Mouse (Mus musculus) kidney, embryonic 14.5 days (tissue): ENCODE results near the gene Slc17a8. TPM values are rescaled to one million over a fixed set of nuclear protein-coding genes. Genes with fewer than 3 reads are reported as not detected.

Experiments
- ATAC-seq: fragments of 200-750 bp; cut with Nextera tagmentation; 2 replicates; pipeline ENCODE4 v1.8.0; 2017; ENCODE audit warnings: moderate number of reproducible peaks, mild to moderate bottlenecking, moderate TSS enrichment, moderate library complexity; ENCODE audit not compliant: low FRiP score, low TSS enrichment
- H3K27ac ChIP-seq: fragments of 300-500 bp; sonication (generic); 2 replicates; pipeline ENCODE4 v1.5.1; 2014; ENCODE audit warnings: low read depth, mild to moderate bottlenecking, low read length, moderate library complexity, mixed read lengths
- H3K27me3 ChIP-seq: fragments of 300-500 bp; sonication (generic); 2 replicates; pipeline ENCODE4 v1.6.1; 2014; ENCODE audit warnings: mild to moderate bottlenecking, low read length; ENCODE audit not compliant: control insufficient read depth, insufficient read depth
- H3K36me3 ChIP-seq: fragments of 300-500 bp; sonication (generic); 2 replicates; pipeline ENCODE4 v1.6.1; 2014; ENCODE audit warnings: low read length, mixed read lengths; ENCODE audit not compliant: control insufficient read depth, insufficient read depth
- H3K4me1 ChIP-seq: fragments of 300-500 bp; sonication (generic); 2 replicates; pipeline ENCODE4 v1.6.1; 2014; ENCODE audit warnings: low read length, mixed read lengths; ENCODE audit not compliant: control insufficient read depth, insufficient read depth
- H3K4me2 ChIP-seq: fragments of 300-500 bp; sonication (generic); replicated peaks from 2 replicates; pipeline ENCODE4 v1.6.1; 2014; ENCODE audit warnings: low read depth, mild to moderate bottlenecking, low read length
- H3K4me3 ChIP-seq: fragments of 300-500 bp; sonication (generic); 2 replicates; pipeline ENCODE4 v1.5.1; 2014; ENCODE audit warnings: mild to moderate bottlenecking, low read length
- H3K9ac ChIP-seq: fragments of 300-500 bp; sonication (generic); 2 replicates; pipeline ENCODE4 v1.6.1; 2014; ENCODE audit warnings: low read depth, mild to moderate bottlenecking, low read length, moderate library complexity
- H3K9me3 ChIP-seq: fragments of 300-500 bp; sonication (generic); 2 replicates; pipeline ENCODE4 v1.6.1; 2016; ENCODE audit warnings: low read length; ENCODE audit not compliant: control insufficient read depth
- WGBS: fragments of 180-500 bp; shearing (Covaris S2); extraction: QIAGEN DNeasy Blood & Tissue Kit; methylation state at CpG from one replicate; pipeline ENCODE4 v1.1.7; 2014; 5-methylcytosine and 5-hydroxymethylcytosine counted together
- polyA plus RNA-seq: library from polyadenylated mRNA; unstranded; fragments of >200 nt; fragmentation: Nextera tagmentation; extraction: Ambion mirVana; gene quantifications from 2 replicates; pipeline ENCODE4 v1.2.1, GENCODE M21; 2014

Gene Slc17a8
- polyA plus RNA-seq, 1 experiment from 2014 or later, result 0.45 TPM

DNA sequence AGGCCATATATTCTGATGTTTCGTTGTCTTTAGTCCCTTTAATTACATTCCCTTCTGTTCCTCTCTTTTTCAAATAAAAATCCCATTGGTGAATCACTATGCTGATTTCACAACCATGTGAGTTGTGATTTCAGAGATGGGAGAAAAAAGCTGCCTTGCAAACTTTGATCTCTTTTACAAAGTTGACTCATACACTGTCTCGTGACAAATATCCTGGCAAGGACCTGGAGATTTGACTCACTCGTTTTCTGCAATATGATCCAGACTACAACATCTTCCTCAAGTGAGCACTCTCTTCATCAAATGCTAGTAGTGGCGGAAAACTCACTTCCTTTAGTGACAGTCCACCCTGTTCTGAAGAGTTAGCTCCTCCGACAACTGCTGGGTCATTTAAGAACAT, 21.7 kb downstream of the Slc17a8 start:
- H3K9me3 ChIP-seq, result no peaks in the 10 kb centered on the region
- 79% methylated on average over 5 of the region's 5 CpGs for WGBS

GRCm38 (mm10) chr10:89597275-89597674, 23.8 kb downstream of the Slc17a8 start:
- no peaks in the 10 kb centered on the region for H3K36me3 ChIP-seq
- H3K4me2 ChIP-seq, result no peak overlapping the region
- no peak overlapping the region for H3K4me3 ChIP-seq
- no peaks in the 10 kb centered on the region for H3K27me3 ChIP-seq
- H3K4me1 ChIP-seq, result no peaks in the 10 kb centered on the region
- ATAC-seq, result no peak
- H3K9ac ChIP-seq, result no peak overlapping the region
- no peaks in the 10 kb centered on the region for H3K9me3 ChIP-seq
- WGBS, result 81% methylated on average over 4 of the region's 4 CpGs
- H3K27ac ChIP-seq, result no peak overlapping the region

More for the DNA sequence above, 21.7 kb downstream of the Slc17a8 start:
- H3K4me1 ChIP-seq, result no peaks in the 10 kb centered on the region
- H3K9ac ChIP-seq, result no peak overlapping the region
- no peak overlapping the region for H3K4me3 ChIP-seq
- ATAC-seq, result no peak
- no peak overlapping the region for H3K4me2 ChIP-seq
- no peaks in the 10 kb centered on the region for H3K36me3 ChIP-seq
- H3K27me3 ChIP-seq, result no peaks in the 10 kb centered on the region
- H3K27ac ChIP-seq, result no peak overlapping the region

DNA sequence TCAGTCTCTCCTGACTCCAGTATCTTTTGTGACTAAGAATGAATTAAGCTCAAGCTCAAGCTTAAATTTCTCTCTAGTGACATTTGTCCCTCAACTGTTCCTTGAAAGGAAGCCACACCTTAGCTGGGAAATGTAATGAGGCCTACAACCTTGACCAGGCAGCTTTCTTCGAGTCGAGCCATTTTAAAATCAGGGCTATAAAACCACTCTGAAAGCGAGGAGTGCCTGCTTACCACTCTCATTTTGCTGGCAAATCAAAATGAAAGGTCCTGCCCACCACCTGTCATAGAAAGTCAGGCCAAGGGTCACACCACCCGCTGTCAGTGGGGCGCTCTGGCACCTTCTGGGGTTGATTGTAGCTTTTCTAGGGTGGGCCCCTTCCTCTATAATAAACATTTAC, 25.1 kb downstream of the Slc17a8 start:
- no peak for ATAC-seq
- Histone ChIP-seq H3K4me1 (no peaks in the 10 kb centered on the region), H3K36me3 (no peaks in the 10 kb centered on the region), H3K4me2 (no peak overlapping the region), H3K9ac (no peak overlapping the region), H3K27ac (no peak overlapping the region), H3K27me3 (no peaks in the 10 kb centered on the region), H3K9me3 (no peaks in the 10 kb centered on the region), H3K4me3 (no peak overlapping the region)
- 77% methylated on average over 5 of the region's 5 CpGs for WGBS

DNA sequence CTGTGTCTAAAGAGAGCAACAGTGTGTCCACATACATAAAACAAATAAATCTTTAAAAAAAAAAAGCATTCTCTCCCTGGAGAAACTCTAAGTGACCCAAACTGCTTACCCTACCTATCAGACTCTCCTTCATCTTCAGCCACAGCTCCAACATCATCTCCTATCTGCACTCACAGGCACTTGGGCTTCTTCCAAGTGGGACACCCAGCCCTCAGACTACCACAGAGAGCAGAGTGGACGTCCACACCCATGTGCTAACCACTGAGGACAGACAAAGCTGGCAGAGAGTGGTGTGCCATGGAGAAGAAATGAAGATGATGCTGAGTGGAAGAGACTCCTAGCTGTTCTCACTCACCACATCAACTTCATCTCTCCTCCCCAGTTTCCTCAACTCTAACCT, 25.5 kb downstream of the Slc17a8 start:
- Histone ChIP-seq H3K27ac (no peak overlapping the region), H3K4me2 (no peak overlapping the region), H3K27me3 (no peaks in the 10 kb centered on the region), H3K36me3 (no peaks in the 10 kb centered on the region), H3K4me3 (no peak overlapping the region), H3K9me3 (no peaks in the 10 kb centered on the region), H3K4me1 (no peaks in the 10 kb centered on the region), H3K9ac (no peak overlapping the region)
- no peak for ATAC-seq
- 72% methylated on average over 1 of the region's 1 CpGs for WGBS

GRCm38 (mm10) chr10:89594309-89594708, 26.7 kb downstream of the Slc17a8 start:
- Histone ChIP-seq H3K27ac (no peak overlapping the region), H3K9me3 (no peaks in the 10 kb centered on the region), H3K4me1 (no peaks in the 10 kb centered on the region), H3K9ac (no peak overlapping the region), H3K4me2 (no peak overlapping the region), H3K36me3 (no peaks in the 10 kb centered on the region), H3K27me3 (no peaks in the 10 kb centered on the region), H3K4me3 (no peak overlapping the region)
- no peak for ATAC-seq
- WGBS, result 88% methylated on average over 4 of the region's 4 CpGs

DNA sequence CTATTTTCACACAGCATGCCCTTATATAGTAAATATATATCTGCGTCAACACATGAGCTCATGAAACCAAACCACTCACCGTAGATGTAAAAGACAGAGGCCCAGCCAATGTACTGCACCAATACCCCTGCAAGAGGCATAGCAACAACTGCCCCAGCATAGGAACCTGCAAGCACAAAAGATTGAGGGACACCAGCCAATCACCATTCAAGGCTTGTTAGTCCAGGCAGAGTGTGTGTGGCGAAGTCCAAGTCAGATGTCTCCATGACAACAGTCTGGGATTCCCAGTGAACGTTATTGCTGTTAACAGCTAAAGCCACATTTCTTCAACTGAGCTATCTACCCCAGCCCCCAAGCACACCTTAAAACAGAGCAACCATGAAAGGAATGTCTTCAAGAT, 28.3 kb downstream of the Slc17a8 start:
- 68% methylated on average over 4 of the region's 4 CpGs for WGBS
- no peak overlapping the region for H3K4me2 ChIP-seq
- no peaks in the 10 kb centered on the region for H3K4me1 ChIP-seq
- H3K27me3 ChIP-seq, result no peaks in the 10 kb centered on the region
- no peaks in the 10 kb centered on the region for H3K9me3 ChIP-seq
- H3K36me3 ChIP-seq, result no peaks in the 10 kb centered on the region
- no peak overlapping the region for H3K9ac ChIP-seq
- no peak overlapping the region for H3K4me3 ChIP-seq
- H3K27ac ChIP-seq, result no peak overlapping the region
- ATAC-seq, result no peak

GRCm38 (mm10) chr10:89589877-89590276, 31.2 kb downstream of the Slc17a8 start:
- no peaks in the 10 kb centered on the region for H3K27me3 ChIP-seq
- H3K27ac ChIP-seq, result no peak overlapping the region
- H3K4me3 ChIP-seq, result no peak overlapping the region
- WGBS, result 90% methylated on average over 1 of the region's 1 CpGs
- H3K4me1 ChIP-seq, result no peaks in the 10 kb centered on the region
- H3K9me3 ChIP-seq, result no peaks in the 10 kb centered on the region
- H3K36me3 ChIP-seq, result no peaks in the 10 kb centered on the region
- ATAC-seq, result no peak
- H3K9ac ChIP-seq, result no peak overlapping the region
- no peak overlapping the region for H3K4me2 ChIP-seq

- 95% methylated on average over 1 of the region's 1 CpGs for WGBS
- Histone ChIP-seq H3K4me3 (no peak overlapping the region), H3K27me3 (no peaks in the 10 kb centered on the region), H3K4me1 (no peaks in the 10 kb centered on the region), H3K4me2 (no peak overlapping the region), H3K36me3 (no peaks in the 10 kb centered on the region), H3K9me3 (no peaks in the 10 kb centered on the region), H3K27ac (no peak overlapping the region), H3K9ac (no peak overlapping the region)
- no peak for ATAC-seq
Measured at GRCm38 (mm10) chr10:89588708-89589107, 32.3 kb downstream of the Slc17a8 start.

- Histone ChIP-seq H3K36me3 (no peaks in the 10 kb centered on the region), H3K4me2 (no peak overlapping the region), H3K27ac (no peak overlapping the region), H3K4me3 (no peak overlapping the region), H3K4me1 (no peaks in the 10 kb centered on the region), H3K9ac (no peak overlapping the region), H3K9me3 (no peaks in the 10 kb centered on the region), H3K27me3 (no peaks in the 10 kb centered on the region)
- WGBS, result 100% methylated on average over 4 of the region's 4 CpGs
- no peak for ATAC-seq
Measured at GRCm38 (mm10) chr10:89584709-89585108, 36.3 kb downstream of the Slc17a8 start.

- H3K4me1 ChIP-seq, result no peaks in the 10 kb centered on the region
Measured at GRCm38 (mm10) chr10:89578801-89579200, 42.3 kb downstream of the Slc17a8 start.

More at GRCm38 (mm10) chr10:89578801-89579200, 42.3 kb downstream of the Slc17a8 start:
- no peaks in the 10 kb centered on the region for H3K9me3 ChIP-seq
- H3K27me3 ChIP-seq, result no peaks in the 10 kb centered on the region
- H3K4me3 ChIP-seq, result no peak overlapping the region
- no peak overlapping the region for H3K27ac ChIP-seq
- H3K9ac ChIP-seq, result no peak overlapping the region
- no peaks in the 10 kb centered on the region for H3K36me3 ChIP-seq
- ATAC-seq, result no peak
- no peak overlapping the region for H3K4me2 ChIP-seq
- WGBS, result 93% methylated on average over 4 of the region's 4 CpGs
